Mouse (Mus musculus): ENCODE results near the gene Cdc34b.
A peak's percentile ranks its signal among the peaks of the same experiment; 100 is the strongest.

Gene Cdc34b

DNA sequence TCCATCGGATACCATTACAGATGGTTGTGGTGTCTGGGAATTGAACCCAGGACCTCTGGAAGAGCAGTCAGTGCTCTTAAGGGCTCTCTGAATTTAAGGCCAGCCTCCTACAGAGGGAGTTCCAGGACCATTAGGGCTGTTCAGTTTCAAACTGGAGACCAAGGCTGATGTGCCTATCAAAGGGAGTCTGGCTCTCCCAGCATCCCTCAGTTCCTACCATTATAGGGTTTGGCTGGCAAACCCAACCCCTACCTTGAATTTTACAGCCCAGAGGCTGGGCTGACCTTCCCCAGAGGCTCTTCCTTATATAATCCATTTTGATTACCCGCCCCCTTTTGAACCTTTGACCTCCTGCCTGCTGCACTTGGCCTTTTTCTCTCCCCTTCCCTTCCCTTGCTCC is 5.8 kb upstream of the Cdc34b start:
- no peak for DNase-seq (ENCODE audit: low spot score)

DNA sequence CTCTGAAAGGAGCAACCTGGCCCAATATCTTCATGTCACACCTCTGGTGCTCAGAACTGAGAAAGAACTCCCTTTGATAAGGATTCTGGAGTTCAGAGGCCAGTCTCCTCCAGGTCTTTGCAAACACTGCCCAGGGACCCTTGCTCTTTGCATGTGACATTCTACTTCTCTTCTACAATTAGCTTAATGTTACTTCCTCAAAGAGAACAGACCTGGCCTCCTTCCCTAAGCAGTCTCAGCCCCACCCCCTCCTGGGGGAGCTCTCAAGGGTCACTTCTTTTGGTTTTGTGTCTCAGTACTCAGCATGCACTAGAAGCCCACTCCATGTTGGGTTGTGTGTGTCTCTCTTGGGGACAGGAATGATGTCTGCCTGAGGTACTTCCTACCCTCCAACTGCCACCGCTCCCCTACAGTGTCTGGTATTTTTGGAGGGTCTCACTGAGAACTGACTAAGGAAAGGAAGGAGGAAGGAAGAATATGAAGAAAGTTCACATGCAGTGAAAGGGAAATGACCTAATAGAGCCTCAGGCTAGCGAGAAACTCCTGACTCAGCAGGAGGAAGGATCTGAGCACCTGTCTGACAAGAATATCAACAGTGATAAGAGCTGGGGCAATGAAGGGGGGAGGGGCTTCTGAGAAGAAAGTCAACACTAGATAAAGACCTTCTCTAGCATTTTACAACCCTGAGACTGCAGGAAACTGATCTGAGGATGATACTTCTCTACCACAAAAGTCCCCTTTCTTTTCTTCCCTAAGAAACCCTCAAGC is 11.5 kb downstream of the Cdc34b start:
- no peak for DNase-seq (ENCODE audit: low spot score)

DNA sequence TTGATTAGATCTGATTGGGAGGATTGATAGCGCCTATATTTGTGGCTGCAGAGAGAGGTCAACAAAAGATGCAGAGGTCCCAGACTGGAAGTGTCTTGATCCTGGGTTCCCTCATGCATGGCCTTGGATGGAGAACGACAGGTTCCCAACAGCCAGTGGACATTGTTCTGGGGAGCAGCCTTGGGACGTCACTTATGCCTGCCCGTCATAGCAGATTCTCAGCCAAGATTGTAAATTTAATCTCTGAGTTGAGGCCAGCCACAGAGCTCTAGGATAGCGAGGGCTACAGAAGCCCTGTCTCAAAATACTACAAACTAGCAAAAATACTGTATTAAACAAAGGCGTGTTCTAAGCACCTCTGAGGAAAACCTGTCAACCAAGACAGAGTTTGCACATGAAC is 18.3 kb downstream of the Cdc34b start:
- no peak for DNase-seq (ENCODE audit: low spot score)

DNA sequence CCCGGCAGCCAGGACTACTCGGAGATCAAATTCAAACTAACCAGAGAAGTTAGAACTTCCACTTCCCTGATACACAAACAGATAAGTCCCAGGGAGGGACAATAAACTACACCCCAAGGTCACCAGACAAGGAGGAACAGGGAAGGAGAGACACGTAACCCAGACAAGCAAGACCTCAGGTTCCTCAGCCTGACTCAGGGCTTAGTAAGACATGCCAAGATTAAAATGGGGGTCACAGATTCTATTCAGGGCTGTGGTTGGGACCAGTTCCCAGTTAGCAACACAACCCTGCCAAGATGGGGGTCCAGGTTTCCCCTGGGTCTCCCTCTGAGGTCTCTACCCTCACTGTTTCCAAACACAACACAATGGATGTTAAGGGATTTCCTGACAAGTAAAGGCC is 18.8 kb downstream of the Cdc34b start:
- DNase-seq (ENCODE audit: low spot score), result no peak

DNA sequence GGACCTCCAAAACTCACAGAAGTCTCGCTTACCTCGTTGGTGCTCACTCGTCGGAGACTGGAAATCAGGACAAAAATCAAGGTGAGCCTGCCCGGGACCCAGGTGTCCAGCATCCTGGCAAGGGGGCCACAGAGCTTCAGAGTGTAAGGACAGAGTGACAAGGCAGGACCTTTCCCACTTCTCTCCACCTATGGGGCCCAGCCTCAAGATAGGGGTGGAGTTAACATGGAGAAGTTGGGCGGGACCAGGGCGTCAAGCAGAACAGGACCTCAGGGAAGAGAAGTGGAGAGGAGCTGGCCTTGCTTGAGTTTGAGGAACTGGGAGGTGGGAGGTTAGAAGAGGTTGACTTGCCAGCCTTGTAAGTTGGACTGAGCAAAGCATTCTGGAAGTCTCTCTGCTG is 19.2 kb downstream of the Cdc34b start:
- no peak for DNase-seq (ENCODE audit: low spot score)

DNA sequence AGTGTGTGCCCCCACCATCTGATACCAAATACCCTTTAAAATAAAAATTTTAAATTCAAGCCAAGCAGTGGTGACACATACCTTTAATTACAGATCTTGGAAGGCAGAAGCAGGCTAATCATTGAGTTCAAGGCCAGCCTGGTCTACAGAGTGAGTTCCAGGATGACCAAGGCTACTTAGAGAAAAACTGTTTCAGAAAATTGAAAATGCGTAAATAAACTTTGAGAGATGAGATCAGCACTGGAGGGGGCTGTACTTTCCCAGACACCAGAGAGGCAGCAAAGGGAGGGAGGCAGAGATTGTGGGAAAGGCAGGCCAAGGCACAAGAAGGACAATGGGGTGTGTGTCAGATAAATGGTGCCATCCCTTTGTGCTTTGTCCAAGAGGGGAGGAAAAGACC is 20.7 kb downstream of the Cdc34b start:
- no peak for DNase-seq (ENCODE audit: low spot score)

DNA sequence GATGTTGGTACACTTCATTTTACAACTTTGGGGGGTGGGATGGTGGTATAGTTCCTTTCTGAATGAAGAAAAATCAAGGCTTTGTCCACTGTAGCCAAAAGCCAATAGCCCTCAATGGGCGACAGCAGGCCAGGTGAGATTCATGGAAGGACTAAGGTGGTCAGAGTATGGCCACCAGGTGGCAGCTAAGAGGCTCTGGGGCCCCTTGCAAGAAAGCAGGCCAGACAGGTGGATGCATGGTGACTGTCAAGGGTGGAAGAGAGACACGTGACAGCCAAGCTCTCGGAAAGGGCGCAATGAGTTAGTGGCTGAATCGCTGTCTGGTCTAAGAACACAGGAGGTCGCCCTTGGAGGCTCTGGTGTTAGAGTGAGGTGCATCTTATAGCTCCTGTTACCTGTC is 21.2 kb downstream of the Cdc34b start:
- no peak for DNase-seq (ENCODE audit: low spot score)

DNA sequence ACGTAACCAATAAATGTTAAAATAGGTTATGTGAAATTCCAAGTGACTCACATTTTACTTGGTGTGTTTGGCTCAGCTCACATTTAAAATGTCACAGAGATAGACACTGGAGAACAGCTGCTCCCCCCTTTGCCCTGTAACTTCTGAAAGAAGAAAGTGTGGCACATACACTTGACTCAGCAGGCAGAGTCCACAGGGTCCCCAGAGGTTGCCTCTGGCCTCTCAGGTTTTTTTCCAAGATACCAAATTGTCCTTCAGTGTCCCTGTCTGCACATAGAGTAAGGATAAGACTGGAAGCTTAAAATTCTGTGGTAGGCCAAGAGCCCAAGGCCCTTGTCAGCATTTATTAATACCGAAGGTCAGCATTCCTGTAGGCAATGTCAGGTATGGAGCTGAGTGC is 25.7 kb downstream of the Cdc34b start:
- DNase-seq (ENCODE audit: low spot score), result no peak

DNA sequence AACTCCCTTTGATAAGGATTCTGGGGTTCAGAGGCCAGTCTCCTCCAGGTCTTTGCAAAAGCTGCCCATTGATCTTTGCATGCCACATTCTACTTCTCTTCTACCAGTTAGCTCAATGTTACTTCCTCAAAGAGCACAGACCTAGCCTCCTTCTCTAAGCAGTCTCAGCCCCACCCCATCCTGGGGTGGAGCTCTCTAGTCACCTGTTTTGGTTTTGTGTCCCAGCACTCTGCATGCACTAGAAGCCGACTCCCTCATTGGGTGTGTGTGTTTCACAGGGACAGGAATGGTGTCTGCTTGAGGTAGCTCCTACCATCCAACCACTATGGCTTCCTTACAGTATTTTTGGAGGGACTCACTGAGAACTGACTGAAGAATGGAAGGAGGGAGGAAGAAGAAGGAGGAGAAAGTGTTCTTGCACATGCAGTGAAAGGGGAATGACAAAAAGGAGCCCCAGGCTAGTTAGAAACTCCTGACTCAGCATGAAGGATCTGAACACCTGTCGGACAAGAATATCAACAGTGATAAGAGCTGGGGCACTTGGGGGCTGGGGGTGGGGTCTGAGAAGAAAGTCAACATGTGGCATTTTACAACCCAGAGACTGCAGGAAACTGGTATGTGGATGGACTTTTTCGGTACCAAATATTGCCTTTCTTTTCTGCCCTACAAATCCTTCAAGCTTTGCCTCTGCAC is 30.9 kb downstream of the Cdc34b start:
- no peak for DNase-seq (ENCODE audit: low spot score)

DNA sequence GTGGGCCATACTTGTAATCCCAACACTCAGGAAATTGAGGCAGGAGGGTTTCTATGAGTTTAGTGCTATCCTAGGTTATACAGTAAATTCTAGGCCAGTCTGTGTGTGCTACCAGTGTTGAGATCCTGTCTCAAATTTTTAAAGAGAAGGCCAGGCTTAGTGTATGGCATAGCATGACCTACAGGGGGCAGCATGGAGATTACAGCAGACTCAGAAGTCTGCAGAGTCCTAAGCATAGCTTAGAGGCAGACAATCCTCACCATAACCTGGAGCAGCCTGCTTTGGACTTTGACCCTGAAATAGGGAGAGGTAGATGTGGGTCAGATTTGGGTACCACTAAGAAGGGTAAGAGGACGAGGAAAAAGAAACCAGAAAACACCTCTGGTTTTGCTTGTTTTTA is 32.3 kb downstream of the Cdc34b start:
- no peak for DNase-seq (ENCODE audit: low spot score)

DNA sequence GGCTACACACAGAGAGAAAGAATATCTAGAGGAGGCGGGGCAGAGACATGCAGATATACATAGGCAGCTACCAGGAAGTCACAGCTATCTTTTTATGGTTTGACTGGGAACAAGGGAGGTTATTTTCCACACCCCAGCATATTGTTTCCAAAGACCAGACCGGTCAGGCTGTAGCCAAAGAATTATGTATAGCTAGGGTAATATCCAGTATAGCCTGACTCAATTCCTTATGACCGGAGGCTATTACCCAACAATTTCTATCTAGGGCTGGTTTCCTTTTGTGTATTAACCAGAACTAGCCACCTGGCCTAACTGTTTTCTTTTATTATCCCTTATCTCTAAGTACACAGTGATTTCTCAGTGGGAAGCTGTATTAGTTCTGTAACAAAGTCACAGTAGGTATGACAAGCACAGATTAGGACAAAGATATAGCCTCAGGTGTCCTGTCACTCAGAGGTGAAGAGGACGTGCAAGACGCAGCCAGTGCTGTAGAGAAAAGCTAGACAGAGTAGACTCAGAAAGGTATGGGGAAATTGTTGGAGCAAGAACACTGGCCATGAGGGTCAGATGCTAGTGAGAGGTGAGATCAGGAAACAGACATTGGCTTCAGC is 33.4 kb downstream of the Cdc34b start:
- no peak for DNase-seq (ENCODE audit: low spot score)

DNA sequence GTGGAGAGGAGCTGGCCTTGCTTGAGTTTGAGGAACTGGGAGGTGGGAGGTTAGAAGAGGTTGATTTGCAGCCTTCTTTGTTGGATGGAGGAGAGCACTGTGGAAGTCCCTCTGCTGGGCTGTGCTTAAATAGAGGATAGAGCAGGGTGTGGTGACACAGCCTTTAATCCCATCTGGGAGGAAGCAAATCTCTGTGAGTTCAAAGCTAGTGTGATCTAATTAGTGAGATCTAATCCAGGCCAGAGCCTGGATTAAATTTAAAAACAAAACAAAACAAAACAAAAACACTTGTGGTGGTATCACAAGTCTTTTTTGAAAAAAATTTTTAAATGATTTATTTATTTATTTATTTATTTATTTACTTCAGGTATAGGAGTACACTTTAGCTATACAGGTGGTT is 41.0 kb downstream of the Cdc34b start, which contains the start of gene Tmem92:
Gene Tmem92, minus strand, starts transcription at position 101 of the 400 bp plus-strand sequence.
- DNase-seq (ENCODE audit: low spot score), result no peak

DNA sequence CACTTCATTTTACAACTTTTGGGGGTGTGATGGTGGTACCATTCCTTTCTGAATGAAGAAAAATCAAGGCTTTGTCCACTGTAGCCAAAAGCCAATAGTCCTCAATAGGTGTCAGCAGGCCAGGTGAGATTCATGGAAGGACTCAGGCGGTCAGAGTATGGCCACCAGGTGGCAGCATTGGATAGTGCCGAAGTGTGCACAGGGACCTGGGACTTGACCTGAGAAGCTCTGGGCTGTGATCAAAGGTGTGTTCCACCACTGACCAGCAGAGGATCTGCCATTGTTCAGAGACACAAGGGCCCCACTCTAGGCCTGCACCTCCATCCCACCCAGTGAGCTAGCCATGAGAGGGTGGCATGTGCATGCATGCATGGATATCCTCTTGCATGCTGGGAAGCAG is 43.7 kb downstream of the Cdc34b start:
- DNase-seq (ENCODE audit: low spot score), result peak; percentile 18

DNA sequence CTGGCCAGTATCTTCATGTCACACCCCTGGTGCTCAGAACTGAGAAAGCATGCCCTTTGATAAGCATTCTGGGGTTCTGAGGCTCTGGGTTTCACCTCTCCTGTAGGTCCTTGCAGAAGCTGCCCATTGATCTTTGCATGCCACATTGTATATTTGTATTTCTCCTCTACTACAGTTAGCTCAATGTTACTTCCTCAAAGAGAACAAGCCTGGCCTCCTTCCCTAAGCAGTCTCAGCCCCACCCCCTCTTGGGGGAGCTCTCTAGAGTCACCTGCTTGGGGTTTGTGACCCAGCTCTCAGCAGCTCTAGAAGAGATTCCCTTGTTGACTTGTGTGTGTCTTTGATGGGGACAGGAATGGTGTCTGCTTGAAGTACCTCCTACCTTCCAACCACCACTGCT is 50.1 kb downstream of the Cdc34b start:
- no peak for DNase-seq (ENCODE audit: low spot score)
